In genomic region chr13:19649824-19650223, GRCm38 (mm10) we compare ENCODE assay signal across 37 mouse cellular contexts. TPM values are rescaled to one million over a fixed set of nuclear protein-coding genes. Genes with fewer than 3 reads are reported as not detected.
DNase-seq lines count a peak whose midpoint lies in the region; ATAC-seq and TF ChIP-seq lines count a peak whose summit lies in the region.
"Had no signal": no experiment of that assay in that cellular context is flagged by ENCODE, and none has a peak within 500 bp of the region (broad histone marks: within the 10 kb centered on the region; RNA-seq: fewer than 3 reads in every experiment).

No protein-coding gene starts in this region.

- H3K79me2 ChIP-seq in MEL (ENCODE audit: control insufficient read depth, insufficient read depth, low read length, poor library complexity): no peaks in the 10 kb centered on the region

- no peak for TF ChIP-seq CTCF in MEL (IDR thresholded peaks at IDR 0.05 in 2 of 3, conservative IDR thresholded peaks at IDR 0.05 in 1 of 3; ENCODE audit: control insufficient read depth in 1 of 3, insufficient read depth in 1 of 3, low read depth in 2 of 3, low read length in 3 of 3, poor library complexity in 1 of 3, severe bottlenecking in 1 of 3)

- H3K36me3 ChIP-seq in MEL (ENCODE audit: control insufficient read depth in 1 of 2, insufficient read depth in 2 of 2, low read length in 2 of 2): peaks cover 0 to 6% of the 10 kb centered on the region in 2 experiments; a peak in 2 of 4 replicates
- no peaks in the 10 kb centered on the region for H3K36me3 ChIP-seq in liver, embryonic 16.5 days (ENCODE audit: control insufficient read depth, insufficient read depth)
- H3K36me3 ChIP-seq in hindbrain, embryonic 11.5 days (ENCODE audit: control insufficient read depth, insufficient read depth, low read length): no peaks in the 10 kb centered on the region
- H3K36me3 ChIP-seq: G1E; intestine, embryonic 15.5 days; limb, embryonic 15.5 days; midbrain, embryonic 15.5 days; neural tube, embryonic 13.5 days had no signal

- H3K9ac ChIP-seq in MEL (ENCODE audit: control insufficient read depth, low read depth, low read length, poor library complexity, severe bottlenecking): no peak overlapping the region
- no peak overlapping the region for H3K9ac ChIP-seq in liver, embryonic 16.5 days (ENCODE audit: low read depth, low read length)
- H3K9ac ChIP-seq in hindbrain, embryonic 11.5 days (ENCODE audit: low read depth, low read length): no peak overlapping the region
- H3K9ac ChIP-seq: intestine, embryonic 15.5 days; limb, embryonic 15.5 days; midbrain, embryonic 15.5 days; neural tube, embryonic 13.5 days had no signal

- no peak for TF ChIP-seq RAD21 in MEL (IDR thresholded peaks at IDR 0.05; ENCODE audit: low read depth, low read length)

- 0 out of 4 replicates have a peak, but pooled peaks cover 0 to 2% of the 10 kb centered on the region in 2 experiments for H3K4me1 ChIP-seq in MEL (ENCODE audit: control insufficient read depth in 1 of 2, insufficient read depth in 2 of 2, low read length in 2 of 2)
- H3K4me1 ChIP-seq in liver, embryonic 16.5 days (ENCODE audit: control insufficient read depth, low read depth, low read length): peaks cover 7% of the 10 kb centered on the region
- no peaks in the 10 kb centered on the region for H3K4me1 ChIP-seq in hindbrain, embryonic 11.5 days (replicated peaks; ENCODE audit: control insufficient read depth, insufficient read depth, low read length)
- H3K4me1 ChIP-seq: intestine, embryonic 15.5 days; limb, embryonic 15.5 days; megakaryocyte, embryonic 14.5 days; midbrain, embryonic 15.5 days; neural tube, embryonic 13.5 days had no signal

- peak; percentile 92 for TF ChIP-seq EP300 in MEL (IDR thresholded peaks at IDR 0.05; ENCODE audit: low read depth in 1 of 2, low read length in 2 of 2)

- H3K27ac ChIP-seq in MEL (ENCODE audit: control insufficient read depth, low read depth, low read length): no peak overlapping the region
- peak overlapping the region; percentile 48; the same call in 1 of the 2 replicates for H3K27ac ChIP-seq in liver, embryonic 16.5 days (ENCODE audit: low read length)
- no peak overlapping the region for H3K27ac ChIP-seq in hindbrain, embryonic 11.5 days (ENCODE audit: low read depth, low read length)
- H3K27ac ChIP-seq: intestine, embryonic 15.5 days; left cerebral cortex, adult 2 months; limb, embryonic 15.5 days; midbrain, embryonic 15.5 days; neural tube, embryonic 13.5 days had no signal

- peak; percentile 97 for ATAC-seq in liver, embryonic 16.5 days (ENCODE audit: low read depth)
- no peak for ATAC-seq in cerebellum, adult (ENCODE audit: insufficient number of reproducible peaks, low FRiP score, low TSS enrichment)
- ATAC-seq in hindbrain, embryonic 11.5 days (ENCODE audit: low FRiP score): no peak
- ATAC-seq: activated CD4-positive, CD25-positive, alpha-beta regulatory T cell, adult 4 months; forebrain, embryonic 14.5 days; hindbrain, embryonic 16.5 days; intestine, embryonic 15.5 days; lung, postnatal 0 days; midbrain, embryonic 15.5 days had no signal

- no peaks in the 10 kb centered on the region for H3K9me3 ChIP-seq in MEL (replicated peaks; ENCODE audit: insufficient read depth, low read length)
- no peaks in the 10 kb centered on the region for H3K9me3 ChIP-seq in liver, embryonic 16.5 days (replicated peaks; ENCODE audit: control insufficient read depth, low read length)
- no peaks in the 10 kb centered on the region for H3K9me3 ChIP-seq in hindbrain, embryonic 11.5 days (ENCODE audit: control insufficient read depth, low read length)
- H3K9me3 ChIP-seq: G1E; intestine, embryonic 15.5 days; limb, embryonic 15.5 days; megakaryocyte, embryonic 14.5 days; midbrain, embryonic 15.5 days; neural tube, embryonic 13.5 days had no signal

- no peak overlapping the region for H3K4me3 ChIP-seq in MEL (ENCODE audit: control insufficient read depth in 1 of 2, insufficient read depth in 1 of 2, low read depth in 2 of 2, low read length in 2 of 2)
- no peak overlapping the region for H3K4me3 ChIP-seq in liver, embryonic 16.5 days (ENCODE audit: low read depth, low read length)
- H3K4me3 ChIP-seq in hindbrain, embryonic 11.5 days (ENCODE audit: low read depth, low read length): no peak overlapping the region
- H3K4me3 ChIP-seq: intestine, embryonic 15.5 days; left cerebral cortex, adult 2 months; limb, embryonic 15.5 days; megakaryocyte, embryonic 14.5 days; midbrain, embryonic 15.5 days; myocyte; neural tube, embryonic 13.5 days had no signal

- no peak for TF ChIP-seq POLR2A in MEL (IDR thresholded peaks at IDR 0.05; ENCODE audit: control insufficient read depth in 1 of 2, insufficient read depth in 1 of 2, low read depth in 1 of 2, low read length in 2 of 2, poor library complexity in 1 of 2)

- no peaks in the 10 kb centered on the region; a peak in 1 of 4 replicates for H3K27me3 ChIP-seq in MEL (ENCODE audit: control insufficient read depth in 1 of 2, insufficient read depth in 2 of 2, low read length in 2 of 2)
- no peaks in the 10 kb centered on the region for H3K27me3 ChIP-seq in liver, embryonic 16.5 days (ENCODE audit: control insufficient read depth, insufficient read depth, low read depth, low read length)
- H3K27me3 ChIP-seq in hindbrain, embryonic 11.5 days (ENCODE audit: control insufficient read depth, insufficient read depth, low read length): no peaks in the 10 kb centered on the region
- H3K27me3 ChIP-seq: CH12.LX; intestine, embryonic 15.5 days; limb, embryonic 15.5 days; megakaryocyte, embryonic 14.5 days; midbrain, embryonic 15.5 days; neural tube, embryonic 13.5 days had no signal

- H3K4me2 ChIP-seq in liver, embryonic 16.5 days (ENCODE audit: low read depth, low read length): peak overlapping the region; percentile 30
- no peak overlapping the region for H3K4me2 ChIP-seq in hindbrain, embryonic 11.5 days (replicated peaks; ENCODE audit: low read depth, low read length)
- H3K4me2 ChIP-seq: heart, embryonic 11.5 days; intestine, embryonic 15.5 days; limb, embryonic 15.5 days; midbrain, embryonic 15.5 days; neural tube, embryonic 13.5 days had no signal

- WGBS in liver, embryonic 16.5 days (ENCODE audit: insufficient replicate concordance): 28% methylated on average over 2 of the region's 2 CpGs
- WGBS in hindbrain, embryonic 11.5 days: 93% methylated on average over 2 of the region's 2 CpGs

- DNase-seq in MEL (ENCODE audit: low read depth, low spot score) (peak; percentile 71), liver (peak; percentile 65)
- DNase-seq in c-Kit-positive CD71-positive TER-119-negative erythroid progenitor cells, embryonic 14.5 days (ENCODE audit: low read depth): peak; percentile 79
- no peak for DNase-seq in hindbrain, embryonic 11.5 days (ENCODE audit: low spot score)
- no peak for DNase-seq in lung, postnatal 10 days
- DNase-seq: adrenal gland, adult 8-10 months; B cell, adult 2 months; cerebellum, adult 11 months; cerebellum, adult 9-11 months; kidney, adult 9 months; kidney, postnatal 25 days; layer of hippocampus, adult 9-11 months; left cerebral cortex, postnatal 4 days; retina, postnatal 1 day; thymus, adult 2 months; thymus, postnatal 4 days had no signal

TF ChIP-seq in MEL, 35 proteins besides CTCF, POLR2A, EP300 and RAD21 (continues in another document):
- TF ChIP-seq UBTF (IDR thresholded peaks at IDR 0.05; ENCODE audit: borderline replicate concordance, insufficient read depth, low read depth, low read length) (no peak), MAX (IDR thresholded peaks at IDR 0.05; ENCODE audit: low read length) (no peak), ZKSCAN1 (IDR thresholded peaks at IDR 0.05; ENCODE audit: low read depth, low read length) (no peak), ZC3H11A (IDR thresholded peaks at IDR 0.05; ENCODE audit: low read depth, low read length) (no peak), TAL1 (IDR thresholded peaks at IDR 0.05; ENCODE audit: low read length) (peak; percentile 57), ETS1 (IDR thresholded peaks at IDR 0.05; ENCODE audit: low read depth, low read length) (peak; percentile 72), ZNF384 (IDR thresholded peaks at IDR 0.05; ENCODE audit: low read depth, low read length) (no peak), RCOR1 (IDR thresholded peaks at IDR 0.05; ENCODE audit: low read depth, low read length) (peak; percentile 86), MXI1 (IDR thresholded peaks at IDR 0.05; ENCODE audit: low read depth, low read length) (no peak), E2F4 (IDR thresholded peaks at IDR 0.05; ENCODE audit: borderline replicate concordance, low read depth, low read length) (no peak), BHLHE40 (IDR thresholded peaks at IDR 0.05; ENCODE audit: borderline replicate concordance, low read depth, low read length) (peak; percentile 54; the same call in 1 of the 2 replicates), USF1 (IDR thresholded peaks at IDR 0.05; ENCODE audit: low read depth, low read length) (no peak), GATA1 (IDR thresholded peaks at IDR 0.05; ENCODE audit: low read depth, low read length) (peak; percentile 86), SIN3A (IDR thresholded peaks at IDR 0.05; ENCODE audit: low read length) (0 out of 2 replicates have a peak, but pooled peaks have one; percentile 29), NRF1 (IDR thresholded peaks at IDR 0.05; ENCODE audit: insufficient read depth, low read depth, low read length, poor library complexity, severe bottlenecking) (no peak), POLR2AphosphoS5 (IDR thresholded peaks at IDR 0.05; ENCODE audit: borderline replicate concordance, low read depth, low read length) (no peak), MYC (IDR thresholded peaks at IDR 0.05; ENCODE audit: low read depth, low read length) (0 out of 2 replicates have a peak, but pooled peaks have one; percentile 54)

RNA-seq across cellular contexts. Expression of gene Sfrp4, which starts 26.9 kb away (rescaled TPM):
- 0.19 and 0.33 TPM in 2 replicates for total RNA-seq in MEL (2012; rRNA removed)
- not detected for polyA plus RNA-seq in MEL (2012; ENCODE audit: insufficient read depth in 1 of 2, insufficient read length in 2 of 2, low read depth in 1 of 2, low replicate concordance in 2 of 2, missing spikeins in 1 of 2)
- 0.22 and 0.40 TPM in 2 replicates for polyA plus RNA-seq in liver, embryonic 16.5 days (2015; fragmentation: Nextera tagmentation; extraction: Ambion mirVana)
- 1.1 TPM in 2 replicates for polyA plus RNA-seq in hindbrain, embryonic 11.5 days (2014; fragmentation: Nextera tagmentation; extraction: Ambion mirVana)
- total RNA-seq: CH12.LX had no signal
- polyA plus RNA-seq: activated CD4-positive, CD25-positive, alpha-beta regulatory T cell, adult 4 months; G1E had no signal

RNA-seq across cellular contexts. Expression of gene Epdr1, which starts 30.1 kb away (rescaled TPM):
- total RNA-seq in MEL (2012; rRNA removed): not detected in 2 replicates
- polyA plus RNA-seq in MEL (2012; ENCODE audit: insufficient read depth in 1 of 2, insufficient read length in 2 of 2, low read depth in 1 of 2, low replicate concordance in 2 of 2, missing spikeins in 1 of 2): not detected
- 9.5 and 10.4 TPM in 2 replicates for polyA plus RNA-seq in liver, embryonic 16.5 days (2015; fragmentation: Nextera tagmentation; extraction: Ambion mirVana)
- polyA plus RNA-seq in hindbrain, embryonic 11.5 days (2014; fragmentation: Nextera tagmentation; extraction: Ambion mirVana): 16.9 and 17.6 TPM in 2 replicates
- polyA plus RNA-seq: G1E had no signal

RNA-seq across cellular contexts. Expression of gene Nme8, which starts 47.8 kb away (rescaled TPM):
- not detected in 2 replicates for total RNA-seq in MEL (2012; rRNA removed)
- polyA plus RNA-seq in MEL (2012; ENCODE audit: insufficient read depth in 1 of 2, insufficient read length in 2 of 2, low read depth in 1 of 2, low replicate concordance in 2 of 2, missing spikeins in 1 of 2): not detected
- not detected in 2 replicates for polyA plus RNA-seq in liver, embryonic 16.5 days (2015; fragmentation: Nextera tagmentation; extraction: Ambion mirVana)
- polyA plus RNA-seq in hindbrain, embryonic 11.5 days (2014; fragmentation: Nextera tagmentation; extraction: Ambion mirVana): not detected in 2 replicates
- total RNA-seq: adrenal gland, adult 8-10 months; CH12.LX; gastrocnemius, adult 8-10 months; hematopoietic stem cell, adult 5-6 weeks; left cerebral cortex, adult 2 months; left cerebral cortex, postnatal 4 days had no signal
- polyA plus RNA-seq: activated CD4-positive, CD25-positive, alpha-beta regulatory T cell, adult 4 months; cortical plate, adult 2 months; embryonic facial prominence, embryonic 11.5 days; forebrain, embryonic 14.5 days; G1E; heart, embryonic 11.5 days; intestine, embryonic 15.5 days; limb, embryonic 15.5 days; myocyte; neural tube, embryonic 13.5 days; stomach, embryonic 16.5 days; thymus, adult 2 months had no signal

Comparison
In these comparisons a context has a peak if more than half of its experiments do, and no peak if none do; other contexts are left out.
1. DNase-seq: peak in MEL (single experiment), c-Kit-positive CD71-positive TER-119-negative erythroid progenitor cells, embryonic 14.5 days (single experiment) and liver (single experiment); none in hindbrain, embryonic 11.5 days (single experiment) and lung, postnatal 10 days (single experiment).
2. RNA of gene Epdr1, which starts 30.1 kb away (polyA plus RNA-seq): 16.9 to 17.6 TPM in hindbrain, embryonic 11.5 days and 9.5 to 10.4 TPM in liver, embryonic 16.5 days; not detected in MEL; every median in the first group is over 10 times any median in the second.